Mouse (Mus musculus): ENCODE measurements at regions not wholly inside any gene's neighbourhood (a gene's known extent, or its start where the extent isn't known, plus 50 kb on each side); places are given as distances from the start of the nearest gene placed in this dataset.

DNA sequence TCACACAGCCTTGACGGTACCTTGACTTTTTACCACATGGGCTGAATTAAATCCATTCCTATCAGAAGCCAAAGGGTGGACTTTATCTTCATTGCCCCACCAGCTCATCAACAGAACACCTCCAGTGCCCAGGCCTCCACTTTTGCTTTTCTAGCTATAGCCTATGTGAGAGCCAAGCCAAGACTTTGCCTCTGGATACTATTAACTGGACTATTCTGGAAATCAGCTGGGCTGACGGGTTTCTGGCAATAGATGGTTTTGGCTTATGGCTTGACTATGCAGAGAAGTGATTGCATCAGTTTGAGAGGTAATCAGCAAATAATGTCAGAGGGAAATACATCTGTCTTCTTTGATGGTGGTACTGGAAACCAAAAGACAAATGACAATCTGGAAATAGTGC, 130.8 kb upstream of the Thbs1 start:
- Histone ChIP-seq H3K36me3 (ENCODE audit: control insufficient read depth, insufficient read depth, low read length) (no peaks in the 10 kb centered on the region), H3K4me3 (ENCODE audit: low read depth, low read length) (no peak overlapping the region), H3K27me3 (ENCODE audit: control insufficient read depth, insufficient read depth, low read length) (no peaks in the 10 kb centered on the region), H3K4me1 (ENCODE audit: control insufficient read depth, insufficient read depth, insufficient read length, low read length) (no peaks in the 10 kb centered on the region), H3K27ac (ENCODE audit: insufficient read depth, low read depth, low read length) (no peak overlapping the region)
- WGBS: 85% methylated on average over 2 of the region's 2 CpGs
- TF ChIP-seq POLR2A (IDR thresholded peaks at IDR 0.05; ENCODE audit: low read depth, low read length) (no peak), CTCF (IDR thresholded peaks at IDR 0.05; ENCODE audit: extremely low read depth, insufficient read length, insufficient replicate concordance, low read depth, low read length) (no peak)

GRCm38 (mm10) chr2:117984569-117984968, 127.1 kb upstream of the Thbs1 start:
- no peaks in the 10 kb centered on the region for H3K36me3 ChIP-seq (ENCODE audit: control insufficient read depth, insufficient read depth, low read length)
- no peak overlapping the region for H3K4me3 ChIP-seq (ENCODE audit: low read depth, low read length)
- H3K27ac ChIP-seq (ENCODE audit: insufficient read depth, low read depth, low read length): no peak overlapping the region
- no peaks in the 10 kb centered on the region for H3K27me3 ChIP-seq (ENCODE audit: control insufficient read depth, insufficient read depth, low read length)
- TF ChIP-seq CTCF (IDR thresholded peaks at IDR 0.05; ENCODE audit: extremely low read depth, insufficient read length, insufficient replicate concordance, low read depth, low read length) (no peak), POLR2A (IDR thresholded peaks at IDR 0.05; ENCODE audit: low read depth, low read length) (no peak)
- WGBS: 83% methylated on average over 5 of the region's 5 CpGs
- H3K4me1 ChIP-seq (ENCODE audit: control insufficient read depth, insufficient read depth, insufficient read length, low read length): no peaks in the 10 kb centered on the region

- Histone ChIP-seq H3K4me1 (ENCODE audit: control insufficient read depth, insufficient read depth, insufficient read length, low read length) (no peaks in the 10 kb centered on the region), H3K36me3 (ENCODE audit: control insufficient read depth, insufficient read depth, low read length) (no peaks in the 10 kb centered on the region), H3K27me3 (ENCODE audit: control insufficient read depth, insufficient read depth, low read length) (no peaks in the 10 kb centered on the region), H3K4me3 (ENCODE audit: low read depth, low read length) (no peak overlapping the region), H3K27ac (ENCODE audit: insufficient read depth, low read depth, low read length) (no peak overlapping the region)
- 70% methylated on average over 10 of the region's 10 CpGs for WGBS
- TF ChIP-seq POLR2A (IDR thresholded peaks at IDR 0.05; ENCODE audit: low read depth, low read length) (no peak), CTCF (IDR thresholded peaks at IDR 0.05; ENCODE audit: extremely low read depth, insufficient read length, insufficient replicate concordance, low read depth, low read length) (no peak)
Observed at GRCm38 (mm10) chr2:117987426-117988215, 124.1 kb upstream of the Thbs1 start.

DNA sequence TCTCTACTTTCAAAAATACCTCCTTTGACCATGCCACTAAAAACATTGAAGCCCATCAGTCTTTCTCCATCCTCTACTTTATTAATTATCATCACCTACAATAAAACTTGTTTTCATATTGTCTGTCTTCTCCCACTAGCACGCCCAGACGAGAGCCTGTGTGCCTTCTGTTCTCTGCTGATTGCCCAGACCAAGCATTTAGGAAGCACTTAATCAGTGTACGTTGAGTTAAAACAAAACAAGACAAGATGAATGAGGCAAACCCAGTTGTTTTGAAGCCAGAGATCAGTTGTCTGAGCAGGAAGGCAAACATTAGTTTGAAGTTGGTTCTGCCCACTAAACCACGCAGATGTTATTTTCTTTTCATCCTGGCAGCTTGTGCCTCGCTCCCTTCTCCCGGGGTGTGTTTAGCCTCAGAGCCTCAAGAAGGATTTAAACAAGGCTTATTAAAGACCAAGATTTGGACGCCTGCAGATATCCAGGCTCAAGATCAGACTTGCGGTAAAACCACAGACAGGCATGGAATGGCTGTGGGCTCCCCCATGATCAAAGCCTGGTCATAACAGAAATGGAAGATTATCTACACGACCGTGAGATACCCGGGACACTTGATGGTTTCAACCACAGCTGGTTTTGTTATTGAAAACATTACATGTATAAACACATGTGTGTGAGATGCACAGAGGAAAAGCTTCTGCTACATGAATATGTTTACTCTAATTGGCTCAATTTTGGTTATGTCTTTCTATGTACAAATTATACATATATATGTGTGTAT, 123.1 kb upstream of the Thbs1 start:
- Histone ChIP-seq H3K36me3 (ENCODE audit: control insufficient read depth, insufficient read depth, low read length) (no peaks in the 10 kb centered on the region), H3K27me3 (ENCODE audit: control insufficient read depth, insufficient read depth, low read length) (no peaks in the 10 kb centered on the region), H3K4me1 (ENCODE audit: control insufficient read depth, insufficient read depth, insufficient read length, low read length) (no peaks in the 10 kb centered on the region), H3K27ac (ENCODE audit: insufficient read depth, low read depth, low read length) (0 out of 2 replicates have a peak overlapping the region, but pooled peaks have one; percentile 11), H3K4me3 (ENCODE audit: low read depth, low read length) (no peak overlapping the region)
- WGBS: 51% methylated on average over 11 of the region's 11 CpGs
- no peak for TF ChIP-seq CTCF (IDR thresholded peaks at IDR 0.05; ENCODE audit: extremely low read depth, insufficient read length, insufficient replicate concordance, low read depth, low read length)
- TF ChIP-seq POLR2A (IDR thresholded peaks at IDR 0.05; ENCODE audit: low read depth, low read length): no peak

DNA sequence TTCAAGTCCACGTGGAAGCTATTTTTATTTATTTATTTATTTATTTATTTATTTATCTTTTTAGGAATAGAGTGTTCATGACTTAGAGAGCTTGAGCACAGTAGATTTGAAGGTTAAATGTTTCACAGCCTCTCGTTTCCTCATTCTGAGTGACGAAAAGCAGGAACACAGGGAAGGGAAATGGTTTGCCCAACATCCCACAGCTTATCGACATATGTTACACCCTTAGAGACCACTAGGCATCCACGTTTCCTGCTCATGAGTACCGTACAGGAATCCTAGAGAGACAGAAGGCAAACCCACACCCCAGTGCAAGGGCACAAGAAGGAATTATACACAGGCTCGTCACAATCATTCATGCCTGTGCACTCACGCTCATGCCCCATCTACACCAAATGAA, 122.5 kb upstream of the Thbs1 start:
- Histone ChIP-seq H3K36me3 (ENCODE audit: control insufficient read depth, insufficient read depth, low read length) (no peaks in the 10 kb centered on the region), H3K4me3 (ENCODE audit: low read depth, low read length) (no peak overlapping the region), H3K4me1 (ENCODE audit: control insufficient read depth, insufficient read depth, insufficient read length, low read length) (no peaks in the 10 kb centered on the region), H3K27me3 (ENCODE audit: control insufficient read depth, insufficient read depth, low read length) (no peaks in the 10 kb centered on the region), H3K27ac (ENCODE audit: insufficient read depth, low read depth, low read length) (no peak overlapping the region)
- TF ChIP-seq CTCF (IDR thresholded peaks at IDR 0.05; ENCODE audit: extremely low read depth, insufficient read length, insufficient replicate concordance, low read depth, low read length): no peak
- no peak for TF ChIP-seq POLR2A (IDR thresholded peaks at IDR 0.05; ENCODE audit: low read depth, low read length)
- WGBS: 76% methylated on average over 8 of the region's 8 CpGs

DNA sequence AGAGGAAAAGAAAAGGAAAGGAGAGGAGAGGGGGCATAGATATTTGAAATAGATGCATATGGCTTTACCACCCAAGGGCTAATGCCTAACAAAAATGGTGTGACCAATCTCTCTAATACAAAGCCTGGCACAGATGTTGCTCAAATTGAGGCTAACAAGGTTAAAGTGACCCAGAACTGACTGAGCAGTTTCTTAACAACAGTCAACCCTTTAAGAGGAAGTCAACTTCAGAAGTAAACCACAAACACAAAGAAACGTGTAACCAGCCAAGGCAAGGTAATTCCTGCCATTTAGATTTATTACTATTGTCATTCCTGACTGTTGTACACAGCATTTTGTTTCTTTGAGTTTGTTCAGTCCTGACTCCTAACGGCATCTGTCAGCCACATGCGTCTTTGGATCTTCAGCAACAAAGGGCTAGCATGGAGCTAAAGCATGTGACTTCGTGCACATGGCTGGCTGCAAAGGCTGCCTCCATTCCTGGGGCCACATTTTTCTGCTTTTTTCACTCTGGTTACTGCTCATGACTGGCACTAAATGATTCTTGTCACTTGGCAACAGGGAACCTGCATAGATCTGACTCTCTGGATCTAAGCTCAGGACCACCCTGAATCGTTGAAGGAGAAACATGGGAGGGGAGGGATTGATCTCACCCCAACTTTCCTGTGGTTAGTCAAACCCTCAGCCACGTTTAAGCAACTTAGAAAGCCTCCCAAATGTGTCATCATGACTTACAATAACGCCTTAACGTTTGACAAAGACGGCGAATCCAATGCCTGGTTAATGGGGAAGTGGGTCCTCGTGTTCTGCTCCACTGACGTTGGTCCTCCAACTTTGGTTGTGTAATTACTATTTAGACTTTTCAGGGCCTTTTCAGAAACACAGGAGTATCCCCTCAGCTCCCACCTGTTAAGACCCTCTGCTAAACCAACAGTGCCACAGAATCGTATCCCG, 115.3 kb upstream of the Thbs1 start:
- no peaks in the 10 kb centered on the region for H3K4me1 ChIP-seq (ENCODE audit: control insufficient read depth, insufficient read depth, insufficient read length, low read length)

More for the DNA sequence above, 115.3 kb upstream of the Thbs1 start:
- Histone ChIP-seq H3K27me3 (ENCODE audit: control insufficient read depth, insufficient read depth, low read length) (no peaks in the 10 kb centered on the region), H3K27ac (ENCODE audit: insufficient read depth, low read depth, low read length) (no peak overlapping the region), H3K4me3 (ENCODE audit: low read depth, low read length) (no peak overlapping the region), H3K36me3 (ENCODE audit: control insufficient read depth, insufficient read depth, low read length) (no peaks in the 10 kb centered on the region)
- 70% methylated on average over 14 of the region's 14 CpGs for WGBS
- TF ChIP-seq POLR2A (IDR thresholded peaks at IDR 0.05; ENCODE audit: low read depth, low read length) (no peak), CTCF (IDR thresholded peaks at IDR 0.05; ENCODE audit: extremely low read depth, insufficient read length, insufficient replicate concordance, low read depth, low read length) (no peak)

Data from small intestine, adult 2 months (tissue).